Mouse (Mus musculus) hindbrain, embryonic 13.5 days (tissue): ENCODE results near the gene Map4k3. TPM values are rescaled to one million over a fixed set of nuclear protein-coding genes. Genes with fewer than 3 reads are reported as not detected.
"Not testable (repeated sequence)": the region's sequence is repeated elsewhere in the genome, so short reads cannot be mapped to it uniquely, and the experiment has no call there.

Experiments
- ATAC-seq: fragments of 200-750 bp; cut with Nextera tagmentation; 2 replicates; pipeline ENCODE4 v1.8.0; 2017; ENCODE audit warnings: moderate TSS enrichment; ENCODE audit not compliant: low FRiP score
- H3K27ac ChIP-seq: fragments of 300-500 bp; sonication (generic); 2 replicates; pipeline ENCODE4 v1.5.1; 2015; ENCODE audit warnings: inconsistent platforms, mild to moderate bottlenecking, moderate library complexity
- H3K27me3 ChIP-seq: fragments of 300-500 bp; sonication (generic); 2 replicates; pipeline ENCODE4 v1.6.1; 2015; ENCODE audit warnings: mild to moderate bottlenecking, inconsistent platforms
- H3K36me3 ChIP-seq: fragments of 300-500 bp; sonication (generic); 2 replicates; pipeline ENCODE4 v1.6.1; 2015; ENCODE audit warnings: mild to moderate bottlenecking, inconsistent platforms
- H3K4me1 ChIP-seq: fragments of 300-500 bp; sonication (generic); replicated peaks from 2 replicates; pipeline ENCODE4 v1.6.1; 2015; ENCODE audit warnings: inconsistent platforms
- H3K4me2 ChIP-seq: fragments of 300-500 bp; sonication (generic); 2 replicates; pipeline ENCODE4 v1.6.1; 2015; ENCODE audit warnings: inconsistent platforms, mild to moderate bottlenecking, moderate library complexity
- H3K4me3 ChIP-seq: fragments of 300-500 bp; sonication (generic); 2 replicates; pipeline ENCODE4 v1.5.1; 2015; ENCODE audit warnings: mild to moderate bottlenecking, inconsistent platforms
- H3K9ac ChIP-seq: fragments of 300-500 bp; sonication (generic); 2 replicates; pipeline ENCODE4 v1.6.1; 2015; ENCODE audit warnings: mild to moderate bottlenecking, inconsistent platforms
- H3K9me3 ChIP-seq: fragments of 300-500 bp; sonication (generic); 2 replicates; pipeline ENCODE4 v1.6.1; 2016; ENCODE audit warnings: inconsistent platforms
- WGBS: fragments of 180-500 bp; shearing (Covaris S2); methylation state at CpG from one replicate; pipeline ENCODE4 v1.1.7; 2015; 5-methylcytosine and 5-hydroxymethylcytosine counted together
- polyA plus RNA-seq: library from polyadenylated mRNA; unstranded; fragments of >200 nt; fragmentation: Nextera tagmentation; extraction: Ambion mirVana; gene quantifications from 2 replicates; pipeline ENCODE4 v1.2.1, GENCODE M21; 2015

Map4k3 gene
- polyA plus RNA-seq, 1 experiment from 2014 or later: 24.1 TPM

- ATAC-seq: no peak
- Histone ChIP-seq H3K4me1 (no peaks in the 10 kb centered on the region), H3K9ac (no peak overlapping the region), H3K4me3 (no peak overlapping the region), H3K36me3 (peaks cover 15% of the 10 kb centered on the region), H3K9me3 (peaks cover 15% of the 10 kb centered on the region; the same call in 1 of the 2 replicates), H3K27ac (no peak overlapping the region), H3K27me3 (no peaks in the 10 kb centered on the region), H3K4me2 (no peak overlapping the region)
- WGBS: 96% methylated on average over 6 of the region's 6 CpGs
Observed at GRCm38 (mm10) chr17:80568842-80569601, 159.3 kb downstream of the Map4k3 start.

GRCm38 (mm10) chr17:80568441-80568840, 159.8 kb downstream of the Map4k3 start:
- Histone ChIP-seq H3K4me1 (no peaks in the 10 kb centered on the region), H3K27me3 (no peaks in the 10 kb centered on the region), H3K9ac (no peak overlapping the region), H3K9me3 (peaks cover 15% of the 10 kb centered on the region; the same call in 1 of the 2 replicates), H3K27ac (no peak overlapping the region), H3K4me2 (no peak overlapping the region), H3K4me3 (no peak overlapping the region), H3K36me3 (peaks cover 15% of the 10 kb centered on the region)
- WGBS: 84% methylated on average over 2 of the region's 2 CpGs
- ATAC-seq: no peak

GRCm38 (mm10) chr17:80564611-80564924, 163.7 kb downstream of the Map4k3 start:
- Histone ChIP-seq H3K9me3 (peaks cover 15% of the 10 kb centered on the region; the same call in 1 of the 2 replicates), H3K36me3 (peaks cover 15% of the 10 kb centered on the region), H3K27ac (no peak overlapping the region), H3K4me2 (no peak overlapping the region), H3K4me3 (no peak overlapping the region), H3K9ac (no peak overlapping the region), H3K27me3 (no peaks in the 10 kb centered on the region), H3K4me1 (0 out of 2 replicates have a peak, but pooled peaks cover 2% of the 10 kb centered on the region)
- no peak for ATAC-seq
- 69% methylated on average over 3 of the region's 3 CpGs for WGBS

- H3K27ac ChIP-seq, H3K27me3 ChIP-seq, H3K4me3 ChIP-seq, H3K4me2 ChIP-seq, H3K4me1 ChIP-seq, H3K9ac ChIP-seq, ATAC-seq: not testable (repeated sequence)
- Histone ChIP-seq H3K9me3 (peaks cover 15% of the 10 kb centered on the region; the same call in 1 of the 2 replicates), H3K36me3 (peaks cover 15% of the 10 kb centered on the region)
- WGBS: 94% methylated on average over 27 of the region's 27 CpGs
Observed at GRCm38 (mm10) chr17:80563762-80564610, 164.3 kb downstream of the Map4k3 start.

- WGBS: 74% methylated on average over 5 of the region's 5 CpGs
- no peak for ATAC-seq
- H3K9ac ChIP-seq: no peak overlapping the region
- no peaks in the 10 kb centered on the region for H3K27me3 ChIP-seq
- 0 out of 2 replicates have a peak, but pooled peaks cover 2% of the 10 kb centered on the region for H3K4me1 ChIP-seq
- peaks cover 15% of the 10 kb centered on the region; the same call in 1 of the 2 replicates for H3K9me3 ChIP-seq
- H3K36me3 ChIP-seq: peaks cover 15% of the 10 kb centered on the region
- H3K27ac ChIP-seq: no peak overlapping the region
- no peak overlapping the region for H3K4me2 ChIP-seq
- no peak overlapping the region for H3K4me3 ChIP-seq
Observed at GRCm38 (mm10) chr17:80562792-80563191, 165.5 kb downstream of the Map4k3 start.

GRCm38 (mm10) chr17:80560669-80561401, 167.4 kb downstream of the Map4k3 start:
- Histone ChIP-seq H3K4me1 (0 out of 2 replicates have a peak, but pooled peaks cover 2% of the 10 kb centered on the region), H3K9me3 (peaks cover 5% of the 10 kb centered on the region; the same call in 1 of the 2 replicates), H3K9ac (no peak overlapping the region), H3K4me2 (no peak overlapping the region), H3K27me3 (no peaks in the 10 kb centered on the region), H3K36me3 (peaks cover 23% of the 10 kb centered on the region), H3K4me3 (no peak overlapping the region), H3K27ac (no peak overlapping the region)
- ATAC-seq: peak; percentile 67
- 21% methylated on average over 12 of the region's 12 CpGs for WGBS

GRCm38 (mm10) chr17:80559745-80560144, 168.5 kb downstream of the Map4k3 start:
- ATAC-seq: no peak
- Histone ChIP-seq H3K36me3 (peaks cover 14% of the 10 kb centered on the region), H3K4me2 (no peak overlapping the region), H3K4me3 (no peak overlapping the region), H3K9me3 (no peaks in the 10 kb centered on the region), H3K9ac (no peak overlapping the region), H3K27me3 (no peaks in the 10 kb centered on the region), H3K27ac (no peak overlapping the region), H3K4me1 (0 out of 2 replicates have a peak, but pooled peaks cover 2% of the 10 kb centered on the region)
- 84% methylated on average over 4 of the region's 4 CpGs for WGBS

- WGBS: 35% methylated on average over 11 of the region's 11 CpGs
- Histone ChIP-seq H3K4me3 (no peak overlapping the region), H3K9me3 (no peaks in the 10 kb centered on the region), H3K4me2 (no peak overlapping the region), H3K9ac (no peak overlapping the region), H3K27me3 (no peaks in the 10 kb centered on the region), H3K4me1 (peaks cover 8% of the 10 kb centered on the region; the same call in 1 of the 2 replicates), H3K27ac (no peak overlapping the region), H3K36me3 (peaks cover 13% of the 10 kb centered on the region)
- ATAC-seq: no peak
Observed at GRCm38 (mm10) chr17:80559050-80559449, 169.2 kb downstream of the Map4k3 start.

- no peak for ATAC-seq
- H3K4me3 ChIP-seq: no peak overlapping the region
Observed at GRCm38 (mm10) chr17:80558583-80558982, 169.7 kb downstream of the Map4k3 start.

GRCm38 (mm10) chr17:80557461-80557860, 170.8 kb downstream of the Map4k3 start:
- H3K4me3 ChIP-seq: no peak overlapping the region
- ATAC-seq: no peak
- peaks cover 13% of the 10 kb centered on the region for H3K36me3 ChIP-seq
- H3K4me1 ChIP-seq: peaks cover 14% of the 10 kb centered on the region
- no peaks in the 10 kb centered on the region for H3K27me3 ChIP-seq
- no peak overlapping the region for H3K27ac ChIP-seq
- H3K9ac ChIP-seq: no peak overlapping the region
- H3K9me3 ChIP-seq: no peaks in the 10 kb centered on the region
- no peak overlapping the region for H3K4me2 ChIP-seq
- 96% methylated on average over 5 of the region's 5 CpGs for WGBS

More at GRCm38 (mm10) chr17:80558583-80558982, 169.7 kb downstream of the Map4k3 start:
- Histone ChIP-seq H3K9ac (no peak overlapping the region), H3K27ac (no peak overlapping the region), H3K9me3 (no peaks in the 10 kb centered on the region), H3K4me2 (no peak overlapping the region), H3K36me3 (peaks cover 13% of the 10 kb centered on the region), H3K4me1 (peaks cover 9% of the 10 kb centered on the region; the same call in 1 of the 2 replicates), H3K27me3 (no peaks in the 10 kb centered on the region)
- 71% methylated on average over 14 of the region's 14 CpGs for WGBS

- Histone ChIP-seq H3K9me3 (no peaks in the 10 kb centered on the region), H3K27ac (peak overlapping the region; percentile 86), H3K36me3 (peaks cover 13% of the 10 kb centered on the region), H3K4me3 (peak overlapping the region; percentile 72), H3K27me3 (no peaks in the 10 kb centered on the region), H3K4me2 (peak overlapping the region; percentile 57), H3K9ac (peak overlapping the region; percentile 80), H3K4me1 (peaks cover 12% of the 10 kb centered on the region)
- 5% methylated on average over 35 of the region's 35 CpGs for WGBS
- ATAC-seq: peak; percentile 92
Observed at GRCm38 (mm10) chr17:80553318-80554270, 174.7 kb downstream of the Map4k3 start.
